Mouse (Mus musculus): ENCODE results near the gene Gm4559. TPM values are rescaled to one million over a fixed set of nuclear protein-coding genes. Genes with fewer than 3 reads are reported as not detected.
A peak's percentile ranks its signal among the peaks of the same experiment; 100 is the strongest.
"Not testable (repeated sequence)": the region's sequence is repeated elsewhere in the genome, so short reads cannot be mapped to it uniquely, and the experiment has no call there.

Gm4559 gene
- total RNA-seq, 2 experiments from 2014 or later: not detected

- DNase-seq: peak; percentile 73
Measured at GRCm38 (mm10) chr7:142278183-142278582, 4.0 kb upstream of the Gm4559 start.

DNA sequence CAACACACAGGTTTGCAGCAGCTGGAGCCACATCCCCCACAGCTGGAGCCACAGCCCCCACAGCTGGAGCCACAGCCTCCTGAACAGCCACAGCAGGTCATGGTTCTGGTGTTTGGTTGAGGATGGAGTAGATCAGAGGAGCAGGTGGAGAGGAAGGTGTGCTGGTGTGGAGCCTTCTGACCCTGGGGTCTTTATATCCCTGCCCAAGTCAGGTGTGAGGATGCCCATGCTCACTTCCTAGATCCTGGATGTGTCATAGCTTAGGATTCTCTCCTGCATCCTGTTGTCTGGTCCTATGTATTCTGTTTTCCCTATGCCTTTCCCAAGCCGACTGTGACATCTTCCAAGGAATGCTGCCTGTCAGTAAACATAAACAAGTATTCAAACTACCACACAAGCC is 15.9 kb downstream of the Gm4559 start, which contains the start of gene Gm2431:
Gm2431 (minus strand) TSS at position 101 of the 400 bp plus-strand sequence.
- DNase-seq: not testable (repeated sequence)

DNA sequence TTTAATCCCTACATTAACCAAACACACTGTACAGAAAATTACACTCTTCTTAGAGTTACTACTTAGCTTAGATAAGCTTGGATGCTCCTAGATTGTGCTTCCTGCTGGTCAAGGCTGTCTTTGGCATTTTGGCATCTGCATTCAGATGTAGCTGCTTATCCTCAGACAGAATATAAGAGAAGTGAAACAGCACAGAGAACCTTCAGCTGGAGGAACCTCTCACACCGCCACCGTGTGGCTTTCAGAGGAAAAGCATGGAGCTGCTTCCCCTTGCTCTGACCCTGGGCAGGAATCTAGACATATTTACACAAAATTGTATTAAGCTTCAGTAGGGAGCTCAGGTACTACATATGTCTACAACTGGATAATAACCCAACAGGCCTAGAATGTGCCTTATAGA is 18.6 kb downstream of the Gm4559 start:
- DNase-seq: peak; percentile 32

DNA sequence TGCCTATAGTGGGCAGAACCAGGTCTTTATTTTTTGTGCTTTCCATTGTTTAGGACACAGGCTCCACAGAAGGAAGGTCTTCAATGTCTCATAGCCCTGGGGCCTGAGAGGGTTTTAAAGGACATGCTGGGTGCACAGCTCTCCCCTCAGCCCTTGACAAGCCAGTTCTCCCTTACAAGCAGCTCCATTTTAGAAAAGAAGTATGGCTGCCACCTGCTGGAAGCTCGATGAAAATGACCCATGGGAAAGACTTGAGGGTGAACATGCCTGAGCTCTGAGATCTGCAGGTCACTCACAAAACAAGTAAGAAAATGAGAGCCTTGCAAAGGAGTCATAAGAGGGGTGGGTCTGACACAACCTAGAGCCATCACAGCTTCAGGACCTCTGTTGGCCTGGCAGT is 24.3 kb downstream of the Gm4559 start:
- peak; percentile 10 for DNase-seq

DNA sequence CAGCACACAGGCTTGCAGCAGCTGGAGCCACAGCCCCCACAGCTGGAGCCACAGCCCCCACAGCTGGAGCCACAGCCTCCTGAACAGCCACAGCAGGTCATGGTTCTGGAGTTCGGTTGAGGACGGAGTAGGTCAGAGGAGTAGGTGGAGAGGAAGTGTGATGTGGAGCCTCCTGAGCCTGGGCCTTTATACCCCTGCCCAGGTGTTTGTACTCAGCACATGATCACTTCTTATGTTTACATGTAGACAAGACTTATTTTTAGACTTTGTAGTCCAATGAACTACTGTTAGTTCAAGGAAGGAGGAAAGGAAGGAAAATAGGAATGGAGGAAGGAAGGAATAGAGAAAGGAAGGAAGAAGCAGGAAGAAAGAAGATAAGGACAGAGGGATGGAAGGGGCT is 33.2 kb downstream of the Gm4559 start, which contains the start of gene Gm40460:
Gm40460 (minus strand) TSS at position 101 of the 400 bp plus-strand sequence.
- no peak for DNase-seq

DNA sequence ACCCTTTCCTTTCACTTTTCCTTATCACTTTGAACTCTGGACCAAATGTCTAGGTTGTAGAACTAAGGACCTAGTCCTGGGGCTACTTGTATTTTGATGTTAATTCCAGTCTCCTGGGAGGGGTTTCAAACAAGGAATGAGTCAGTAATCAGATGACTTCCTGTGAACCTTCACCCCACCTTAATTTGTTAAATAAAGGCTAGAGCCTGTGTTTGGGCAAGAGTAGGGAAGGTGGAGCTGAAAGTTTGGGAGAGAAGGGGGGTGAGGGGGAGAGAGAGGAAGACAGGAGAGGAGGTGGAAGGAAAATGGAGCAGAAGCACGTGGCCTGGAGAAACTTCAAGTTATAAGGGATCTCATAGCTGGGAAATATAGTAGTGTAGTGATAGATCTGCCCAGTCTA is 42.6 kb downstream of the Gm4559 start:
- DNase-seq: no peak

- DNase-seq: not testable (repeated sequence)
Measured at GRCm38 (mm10) chr7:142229871-142230270, 44.3 kb downstream of the Gm4559 start, which contains the start of gene Krtap5-5. TSS of gene Krtap5-5 (minus strand) at chr7:142229971.

GRCm38 (mm10) chr7:142224518-142224917 is 49.6 kb downstream of the Gm4559 start:
- DNase-seq: no peak

Other genes with a start within 250 kb of the Gm4559 start
- gene Mob2, start 213.3 kb downstream of the Gm4559 start, total RNA-seq (2021): 10 to 100 TPM; 30.1 to 36.7 TPM
- 10 to 100 TPM; 16.8 to 17.3 TPM for gene Dusp8, start 178.5 kb downstream of the Gm4559 start, total RNA-seq (2021)
- not detected for gene Gm45618, start 153.6 kb downstream of the Gm4559 start, total RNA-seq (2021)
- gene Gm39115, start 138.3 kb downstream of the Gm4559 start, total RNA-seq (2021): not detected
- gene Gm45337, start 129.8 kb downstream of the Gm4559 start, total RNA-seq (2021): not detected
- gene Gm29735, start 117.2 kb downstream of the Gm4559 start, total RNA-seq (2021): not detected
- gene Gm4553, start 108.6 kb downstream of the Gm4559 start, total RNA-seq (2021): not detected
- gene Krtap5-2, start 98.4 kb downstream of the Gm4559 start, total RNA-seq (2021): not detected
- not detected for gene Gm10153, start 84.0 kb downstream of the Gm4559 start, total RNA-seq (2021)
- not detected for gene Krtap5-3, start 73.0 kb downstream of the Gm4559 start, total RNA-seq (2021)
- not detected for gene Gm7579, start 62.5 kb downstream of the Gm4559 start, total RNA-seq (2021)
- not detected for gene Krtap5-5, start 44.4 kb downstream of the Gm4559 start, total RNA-seq (2021)
- not detected for gene Gm40460, start 33.3 kb downstream of the Gm4559 start, total RNA-seq (2021)
- gene Gm2431, start 16.0 kb downstream of the Gm4559 start, total RNA-seq (2021): not detected
- not detected for gene Krtap5-1, start 22.8 kb upstream of the Gm4559 start, total RNA-seq (2021)
- not detected for gene Krtap5-4, start 29.2 kb upstream of the Gm4559 start, total RNA-seq (2021)
- 1 to 10 TPM; 3.3 to 4.8 TPM for gene Ifitm10, start 99.4 kb upstream of the Gm4559 start, total RNA-seq (2021)
- 1 to 10 TPM in 1 of 2 experiments, not detected in 1; 1.0 TPM for gene Gm49369, start 108.3 kb upstream of the Gm4559 start, total RNA-seq (2021)
- gene Ctsd, start 113.7 kb upstream of the Gm4559 start, total RNA-seq (2021): 100 to 1,000 TPM; 249 to 254 TPM
- gene Syt8, start 160.5 kb upstream of the Gm4559 start, total RNA-seq (2021): under 1 TPM in 1 of 2 experiments, not detected in 1; 0.36 TPM
- gene Tnni2, start 167.4 kb upstream of the Gm4559 start, total RNA-seq (2021): over 10,000 TPM; 11,296 to 12,937 TPM
- 10 to 100 TPM; 14.4 to 24.4 TPM for gene Lsp1, start 186.4 kb upstream of the Gm4559 start, total RNA-seq (2021)
- gene Tnnt3, start 224.5 kb upstream of the Gm4559 start, total RNA-seq (2021): over 10,000 TPM; 17,146 to 18,824 TPM

All from gastrocnemius, postnatal 10 days (tissue).